Mouse (Mus musculus) ES-E14 (cell line): ENCODE measurements around the gene Sec61a2. TPM values are rescaled to one million over a fixed set of nuclear protein-coding genes. Genes with fewer than 3 reads are reported as not detected.

Experiments
- DNase-seq: peaks from one replicate; pipeline ENCODE4 v3.0.0-alpha.2; 2013; ENCODE audit warnings: low read depth, low spot score
- H3K27ac ChIP-seq: 2 replicates; pipeline ENCODE4 v1.5.1; 2012; ENCODE audit warnings: low read depth, mild to moderate bottlenecking, low read length, moderate library complexity, mixed read lengths; ENCODE audit not compliant: poor library complexity, insufficient read depth, severe bottlenecking
- H3K36me3 ChIP-seq: 2 replicates; pipeline ENCODE4 v1.6.1; 2012; ENCODE audit warnings: mild to moderate bottlenecking, low read length, moderate library complexity, mixed read lengths; ENCODE audit not compliant: control insufficient read depth, poor library complexity, insufficient read depth, severe bottlenecking
- H3K4me1 ChIP-seq, 2 experiments: fragments of 150-350 bp in 1 of 2; sonication (generic) in 1 of 2; 2 replicates each; pipeline ENCODE4 v1.6.1; 2012; ENCODE audit warnings: low read length in 2 of 2, mild to moderate bottlenecking in 1 of 2, mixed read lengths in 1 of 2; ENCODE audit not compliant: control insufficient read depth in 2 of 2, insufficient read depth in 2 of 2, poor library complexity in 1 of 2
- H3K4me3 ChIP-seq, 2 experiments: fragments of 150-350 bp in 1 of 2; sonication (generic) in 1 of 2; 2 replicates each; pipeline ENCODE4 v1.5.1; 2012; ENCODE audit warnings: low read length in 2 of 2, low read depth in 1 of 2, mild to moderate bottlenecking in 1 of 2, mixed read lengths in 1 of 2; ENCODE audit not compliant: insufficient read depth in 1 of 2, poor library complexity in 1 of 2, severe bottlenecking in 1 of 2
- H3K9ac ChIP-seq: 2 replicates; pipeline ENCODE4 v1.6.1; 2012; ENCODE audit warnings: low read depth, mild to moderate bottlenecking, low read length, mixed read lengths; ENCODE audit not compliant: poor library complexity, insufficient read depth, severe bottlenecking
- H3K9me3 ChIP-seq: fragments of 150-350 bp; sonication (generic); 2 replicates; pipeline ENCODE4 v1.6.1; 2012; ENCODE audit warnings: low read depth, mild to moderate bottlenecking, low read length; ENCODE audit not compliant: control insufficient read depth, insufficient read depth
- CHD2 ChIP-seq: IDR thresholded peaks from 2 replicates; pipeline ENCODE4 v1.6.1; 2014; ENCODE audit warnings: mild to moderate bottlenecking, low read depth, low read length, inconsistent platforms
- HCFC1 ChIP-seq: IDR thresholded peaks from 2 replicates; pipeline ENCODE4 v1.6.1; 2012; ENCODE audit warnings: low read length, inconsistent platforms, borderline replicate concordance; ENCODE audit not compliant: insufficient read depth
- MAFK ChIP-seq: IDR thresholded peaks from 2 replicates; pipeline ENCODE4 v1.6.1; 2014; ENCODE audit warnings: mild to moderate bottlenecking, low read depth, low read length, inconsistent platforms; ENCODE audit not compliant: insufficient read depth
- ZC3H11A ChIP-seq: IDR thresholded peaks from 2 replicates; pipeline ENCODE4 v1.6.1; 2012; ENCODE audit warnings: low read depth, mild to moderate bottlenecking, inconsistent platforms, low read length, borderline replicate concordance
- ZNF384 ChIP-seq: IDR thresholded peaks from 2 replicates; pipeline ENCODE4 v1.6.1; 2012; ENCODE audit warnings: low read depth, low read length, inconsistent platforms
- in situ Hi-C, 2 experiments: fragments of 600-800 bp; cut with MboI; formaldehyde crosslinking; loops; one replicate each; pipeline ENCODE4 v1.15.1; 2025; ENCODE audit warnings: low sequenced_read_pairs in 2 of 2, inconsistent platforms in 1 of 2; ENCODE audit not compliant: unreplicated experiment in 2 of 2
- total RNA-seq: library from RNA; depleted of rRNA; stranded (reverse); fragments of 300-350 nt; gene quantifications from 2 replicates; pipeline ENCODE4 v1.2.3, GENCODE M21; 2012

Sec61a2 gene
- total RNA-seq, 1 experiment: 56.1 TPM

DNA sequence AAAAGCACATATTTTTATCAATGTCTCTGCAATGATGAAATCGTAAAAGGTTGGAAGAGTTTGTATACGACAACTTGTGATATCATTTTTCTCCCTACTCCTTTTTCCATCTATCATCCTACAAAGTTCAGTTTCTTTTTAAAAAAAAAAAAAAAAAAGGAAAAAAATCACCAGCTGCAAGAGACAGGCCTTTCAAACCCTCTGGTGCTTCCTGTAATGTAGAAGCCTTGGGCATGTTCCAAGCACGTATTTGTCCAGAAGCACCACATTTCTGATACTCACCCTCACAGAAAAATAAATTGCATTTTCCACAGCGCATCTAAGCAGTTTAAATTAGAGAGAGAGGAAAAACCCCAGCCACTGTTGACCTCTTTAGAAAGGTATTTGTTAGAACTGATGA, 49.4 kb downstream of the Sec61a2 start:
- peaks cover 12% of the 10 kb centered on the region; the same call in 1 of the 2 replicates for H3K36me3 ChIP-seq
- in situ Hi-C loops: no loop called here
- H3K27ac ChIP-seq: no peak overlapping the region; the same call in 1 of the 2 replicates
- 0 out of 4 replicates have a peak, but pooled peaks cover 0 to 3% of the 10 kb centered on the region in 2 experiments for H3K4me1 ChIP-seq
- peak overlapping the region; percentile 94; the same call in 1 of the 2 replicates for H3K9ac ChIP-seq
- TF ChIP-seq CHD2 (no peak), MAFK (no peak), ZC3H11A (no peak), HCFC1 (no peak), ZNF384 (no peak)
- peak overlapping the region; percentile 79 to 97 for H3K4me3 ChIP-seq
- DNase-seq: no peak
- no peaks in the 10 kb centered on the region for H3K9me3 ChIP-seq

DNA sequence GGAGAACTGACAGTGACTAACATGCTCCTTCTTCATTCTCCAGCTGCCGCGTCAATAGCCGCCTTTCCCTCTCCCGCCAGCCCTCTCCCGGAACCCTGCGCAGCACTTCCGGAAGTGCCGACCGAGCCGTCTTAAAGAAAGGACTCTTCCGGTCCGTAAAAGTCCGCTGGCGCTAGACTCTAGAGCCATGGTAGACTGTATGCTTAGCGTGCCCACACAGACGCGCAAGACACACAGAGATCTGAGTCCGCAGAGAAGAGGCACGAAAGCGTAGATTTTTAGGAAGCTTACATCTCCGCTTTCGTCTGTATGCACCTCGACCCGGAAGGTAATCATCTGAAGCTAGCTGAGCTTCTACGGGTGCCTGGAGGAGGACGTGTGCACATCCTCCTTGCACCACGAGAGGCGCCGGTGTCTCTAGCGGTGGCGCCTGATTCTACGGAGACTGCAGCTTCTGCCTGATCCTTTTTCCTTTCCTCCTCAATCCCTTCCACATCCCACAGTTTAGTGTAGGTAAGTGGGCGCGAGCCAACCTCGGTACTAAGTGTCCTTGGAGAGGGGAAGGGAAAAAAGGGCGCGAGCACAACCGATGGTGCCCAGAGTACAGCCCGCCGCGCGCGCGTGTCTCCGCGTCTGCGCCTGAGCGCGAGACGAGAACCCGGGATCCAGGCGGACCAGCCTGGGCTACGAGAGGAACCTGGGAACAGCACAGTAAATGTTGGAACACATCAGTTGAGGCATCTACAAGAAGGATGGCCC, 50.2 kb downstream of the Sec61a2 start, which contains the start of the genes Nudt5 and Cdc123:
TSS of gene Nudt5 (plus strand) at position 147 of the 759 bp plus-strand sequence.
TSS of gene Cdc123 (minus strand) at position 292 of the 759 bp plus-strand sequence.
- DNase-seq: peak; percentile 79
- H3K9me3 ChIP-seq: no peaks in the 10 kb centered on the region
- peak within 1 kb of the TSS; percentile 79 to 97 for H3K4me3 ChIP-seq
- peak within 1 kb of the TSS; percentile 94 for H3K9ac ChIP-seq
- in situ Hi-C loops: no loop called here
- H3K36me3 ChIP-seq: peaks cover 11% of the 10 kb centered on the region; the same call in 1 of the 2 replicates
- peak within 1 kb of the TSS; percentile 71 for H3K27ac ChIP-seq
- peak; percentile 78; the same call in 1 of the 2 replicates for TF ChIP-seq CHD2
- TF ChIP-seq MAFK: no peak
- no peak for TF ChIP-seq ZC3H11A
- peak; percentile 82; the same call in 1 of the 2 replicates for TF ChIP-seq HCFC1
- TF ChIP-seq ZNF384: no peak
- 0 out of 4 replicates have a peak, but pooled peaks cover 0 to 3% of the 10 kb centered on the region in 2 experiments for H3K4me1 ChIP-seq

DNA sequence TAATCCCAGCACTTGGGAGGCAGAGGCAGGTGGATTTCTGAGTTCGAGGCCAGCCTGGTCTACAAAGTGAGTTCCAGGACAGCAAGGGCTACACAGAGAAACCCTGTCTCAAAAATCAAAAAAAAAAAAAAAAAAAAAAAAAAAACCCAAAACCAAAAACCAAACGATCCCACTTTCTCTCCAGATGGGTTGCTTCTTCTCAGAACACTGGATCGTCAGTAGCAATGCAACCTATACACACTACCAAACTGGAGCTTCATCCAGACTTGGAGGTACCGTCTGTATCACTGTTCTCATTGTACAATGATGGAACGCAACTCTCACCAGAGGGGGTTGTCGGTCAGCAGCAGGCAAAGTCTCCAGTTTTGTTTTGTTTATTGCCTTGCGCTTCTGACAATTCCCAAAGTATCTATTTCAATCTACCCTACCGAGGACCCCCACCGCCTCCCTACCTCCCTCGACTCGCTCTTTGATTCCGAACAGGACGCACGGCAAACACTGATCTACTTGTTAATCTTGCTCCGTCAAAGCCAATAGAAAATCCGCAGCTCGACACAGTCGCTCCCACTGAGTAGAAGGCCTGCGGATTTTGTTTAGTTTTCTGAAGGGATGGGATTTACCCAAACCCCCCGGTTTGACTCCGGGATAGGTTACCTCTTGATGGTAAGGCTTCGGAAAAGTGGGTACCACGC, 50.9 kb downstream of the Sec61a2 start:
- Histone ChIP-seq H3K36me3 (peaks cover 11% of the 10 kb centered on the region; the same call in 1 of the 2 replicates), H3K4me3 (peak overlapping the region; percentile 79 to 97), H3K9ac (peak overlapping the region; percentile 81), H3K9me3 (no peaks in the 10 kb centered on the region), H3K27ac (0 out of 2 replicates have a peak overlapping the region, but pooled peaks have one; percentile 29), H3K4me1 (0 out of 4 replicates have a peak, but pooled peaks cover 0 to 3% of the 10 kb centered on the region in 2 experiments)
- in situ Hi-C loops: no loop called here
- TF ChIP-seq MAFK: no peak
- peak; percentile 58; the same call in 1 of the 2 replicates for TF ChIP-seq ZNF384
- DNase-seq: no peak

DNA sequence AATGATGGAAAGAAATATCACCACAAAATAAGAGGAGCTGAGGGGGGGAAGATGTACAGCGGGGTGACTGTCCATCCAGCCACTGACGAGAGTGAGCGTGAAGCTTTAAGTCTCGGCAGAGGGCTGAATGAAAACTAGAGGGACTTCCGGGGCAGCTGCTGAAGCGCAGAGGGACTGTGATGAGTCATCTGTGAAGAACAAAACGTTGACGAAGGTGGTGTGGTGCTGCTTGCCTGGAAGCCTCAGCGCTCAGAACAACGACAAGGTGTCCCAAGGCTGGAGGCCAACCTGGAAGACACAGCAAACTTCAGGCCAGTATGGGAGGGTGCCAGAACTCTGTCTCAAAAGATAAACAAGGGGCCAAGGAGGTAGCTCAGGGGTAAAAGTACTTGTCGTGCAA, 54.4 kb downstream of the Sec61a2 start:
- Histone ChIP-seq H3K4me1 (no peaks in the 10 kb centered on the region), H3K9ac (no peak overlapping the region), H3K4me3 (no peak overlapping the region), H3K36me3 (peaks cover 18% of the 10 kb centered on the region; the same call in 1 of the 2 replicates), H3K9me3 (no peaks in the 10 kb centered on the region), H3K27ac (no peak overlapping the region)
- DNase-seq: no peak
- in situ Hi-C loops: no loop called here
- no peak for TF ChIP-seq ZNF384
- TF ChIP-seq ZC3H11A: no peak
- TF ChIP-seq MAFK: no peak
- TF ChIP-seq CHD2: no peak
